Mouse (Mus musculus) T-helper 2 cell (primary cell): ENCODE results near the gene Umodl1.

ENCODE experiments used
- in situ Hi-C: fragments of 300-600 bp; cut with MboI, MseI; formaldehyde crosslinking; loops from one replicate; pipeline ENCODE4 v1.15.1; 2025; ENCODE audit warnings: high pct_unique_total_duplicates

Umodl1 gene

DNA sequence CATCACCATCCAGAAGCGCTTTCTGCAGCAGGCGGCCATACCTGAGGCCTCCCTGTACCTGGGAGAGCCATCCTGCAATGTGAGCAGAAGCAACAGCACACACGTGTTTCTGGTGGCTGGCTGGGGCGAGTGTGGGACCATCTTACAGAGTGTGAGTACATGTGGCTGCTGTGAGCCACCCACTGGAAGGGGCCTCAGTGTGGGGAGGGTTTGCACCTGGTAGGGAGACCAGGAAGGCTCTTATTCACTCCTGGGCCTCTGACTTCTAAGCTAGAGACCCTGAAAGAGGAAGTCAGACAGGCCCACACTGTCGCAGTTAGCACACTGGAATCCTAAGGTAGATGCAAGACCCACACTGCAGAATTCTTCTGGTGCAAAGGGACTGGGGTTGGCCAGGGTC, 41.9 kb downstream of the Umodl1 start:
- in situ Hi-C loops = no loop called here

DNA sequence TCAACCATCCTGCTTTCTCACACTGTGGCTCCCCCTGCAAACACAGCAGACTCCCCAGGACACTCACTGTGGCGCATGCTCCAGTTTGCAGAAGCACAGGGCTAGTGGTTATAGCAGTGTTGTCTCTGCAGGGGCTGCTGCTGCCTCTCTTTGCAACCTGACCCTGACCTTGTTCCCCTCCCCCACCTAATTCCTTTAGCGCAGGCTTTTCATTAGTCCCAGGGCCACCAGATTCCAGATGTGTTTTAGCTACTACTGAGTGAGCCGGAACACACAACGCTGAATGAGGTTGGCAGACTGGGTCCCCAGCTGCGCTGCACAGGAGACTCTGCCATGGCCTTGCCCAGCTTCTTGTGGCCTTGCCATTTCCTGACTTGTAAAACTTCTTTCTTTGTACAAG, 46.5 kb downstream of the Umodl1 start:
- in situ Hi-C loops = loop anchor here (10.0 kb wide), 1 partner anchor 1864 kb away; no protein-coding TSS in a partner anchor

DNA sequence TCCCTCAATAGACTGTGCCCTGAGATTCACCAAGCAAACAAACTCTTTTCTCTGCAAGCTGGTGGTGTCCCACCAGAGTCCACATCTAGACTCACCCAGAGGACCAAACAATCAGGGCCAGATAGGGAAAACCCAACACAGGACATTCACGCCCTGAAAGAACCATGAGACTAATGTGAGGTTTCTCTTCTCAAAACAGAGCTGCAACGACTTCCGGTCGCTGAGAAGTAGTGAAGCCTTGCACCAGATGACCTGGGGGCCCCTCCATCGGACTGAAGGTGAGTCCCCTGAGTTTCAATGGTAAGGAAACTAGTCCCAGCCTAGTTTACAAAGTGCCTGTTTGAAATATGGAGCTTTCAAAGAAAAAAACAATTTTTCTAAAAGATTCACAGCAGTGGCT, 48.2 kb downstream of the Umodl1 start:
- in situ Hi-C loops = loop anchor here (10.0 kb wide), 1 partner anchor 1862 kb away; no protein-coding TSS in a partner anchor

DNA sequence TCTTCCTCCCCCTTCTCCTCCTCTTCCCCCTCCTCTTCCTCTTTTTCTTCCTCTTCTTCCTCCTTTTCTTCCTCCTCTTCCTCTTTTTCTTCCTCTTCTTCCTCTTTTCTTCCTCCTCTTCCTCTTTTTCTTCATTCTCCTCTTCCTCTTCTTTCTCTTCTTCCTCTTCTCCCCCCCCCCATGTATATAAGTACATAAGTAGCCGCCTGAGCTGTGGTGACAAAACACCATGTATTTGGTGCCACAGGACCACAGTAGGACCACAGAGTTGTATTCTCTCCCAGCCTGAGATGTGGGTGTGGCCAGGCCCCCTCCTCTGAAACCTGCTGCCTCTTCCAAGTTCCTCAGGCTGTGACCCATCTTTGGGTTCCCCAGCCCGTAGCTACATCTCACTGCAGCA, 50.8 kb downstream of the Umodl1 start:
- in situ Hi-C loops = loop anchor here (10.0 kb wide), 1 partner anchor 1860 kb away; no protein-coding TSS in a partner anchor

DNA sequence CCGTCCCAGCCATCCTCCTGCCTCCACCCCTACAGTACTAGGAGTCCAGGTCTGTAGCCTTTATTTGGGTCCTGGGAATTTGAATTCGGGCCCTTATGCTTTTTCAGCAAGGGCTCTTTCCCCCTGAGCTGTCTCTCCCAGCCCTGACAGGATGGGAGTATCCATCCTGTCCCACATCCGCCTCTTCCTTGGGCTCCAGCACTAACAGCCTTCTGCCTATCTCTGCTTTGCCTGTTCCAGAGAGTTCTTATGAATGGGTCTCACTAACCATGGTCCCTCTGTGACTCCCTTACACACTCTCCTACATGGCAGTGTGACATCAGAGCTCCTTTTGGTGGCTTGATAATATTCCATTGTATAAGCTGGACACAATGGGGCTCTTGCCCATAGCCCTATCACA, 52.9 kb downstream of the Umodl1 start:
- in situ Hi-C loops = loop anchor here (10.0 kb wide), 1 partner anchor 1857 kb away; no protein-coding TSS in a partner anchor

GRCm38 (mm10) chr17:31008416-31008815, 54.0 kb downstream of the Umodl1 start:
- in situ Hi-C loops = loop anchor here (10.0 kb wide), 1 partner anchor 1856 kb away; no protein-coding TSS in a partner anchor

DNA sequence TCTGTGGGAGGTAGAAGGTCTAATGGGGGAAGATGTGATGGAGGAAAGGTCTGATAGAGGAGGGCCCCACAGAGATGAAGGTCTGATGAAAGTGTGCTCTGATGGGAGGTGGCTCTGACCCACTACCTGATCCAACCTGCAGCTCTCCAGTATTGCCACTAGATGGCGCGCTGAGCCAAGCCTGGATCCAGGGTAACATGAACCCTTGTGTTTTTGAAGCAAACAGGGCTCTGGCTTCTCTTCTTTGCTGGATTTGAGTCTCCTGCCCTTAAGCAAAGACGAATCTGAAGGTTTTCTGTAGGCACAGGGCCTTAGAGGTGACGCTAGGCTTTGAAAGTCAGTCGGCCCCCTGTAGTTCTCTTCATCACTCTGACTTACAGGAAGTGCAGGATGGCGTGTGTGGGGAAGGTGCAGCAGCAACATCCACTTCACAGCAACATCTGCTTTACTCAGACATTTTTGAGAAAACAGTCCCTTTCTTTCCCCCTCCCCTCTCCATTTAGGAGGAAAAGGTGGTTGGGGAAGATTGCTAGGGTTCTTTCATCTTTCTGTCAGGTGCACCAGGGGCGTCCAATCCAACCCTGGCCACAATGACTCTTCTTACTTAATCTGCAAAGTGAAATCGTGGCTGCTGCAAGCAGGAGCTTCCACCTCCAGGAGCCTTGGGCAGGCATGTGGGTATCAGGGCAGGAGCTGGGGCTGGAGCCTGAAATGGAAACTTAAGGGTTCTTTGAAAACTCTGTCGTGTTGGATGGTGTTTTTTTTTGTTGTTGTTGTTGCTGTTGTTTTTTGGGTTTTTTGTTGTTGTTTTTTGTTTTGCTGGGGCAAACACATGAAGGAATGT, 57.3 kb downstream of the Umodl1 start:
- in situ Hi-C loops = loop anchor here (5.0 kb wide), 1 partner anchor 106 kb away; no protein-coding TSS in a partner anchor

DNA sequence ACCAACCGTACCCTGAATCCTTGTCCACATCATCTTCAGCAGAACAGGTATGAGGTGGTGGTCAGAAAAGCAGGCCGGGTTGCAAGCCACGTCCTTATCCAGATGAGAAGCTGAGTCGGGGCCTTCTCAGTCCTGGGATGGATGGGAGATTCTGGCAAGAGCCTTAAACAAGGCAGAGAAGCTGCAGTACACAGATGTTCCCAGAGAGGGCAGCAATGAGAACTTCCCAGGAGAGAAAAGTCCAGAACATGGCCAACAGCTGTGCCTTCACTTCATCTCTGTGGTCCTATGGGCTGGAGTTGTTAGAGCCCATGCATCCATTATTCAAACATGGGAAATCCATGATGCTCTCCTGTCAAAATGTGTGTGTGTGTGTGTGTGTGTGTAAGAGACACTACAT, 63.8 kb downstream of the Umodl1 start:
- in situ Hi-C loops = no loop called here

- in situ Hi-C loops = no loop called here
Observed at GRCm38 (mm10) chr17:31019505-31019904, 65.1 kb downstream of the Umodl1 start.

GRCm38 (mm10) chr17:31020078-31020477, 65.6 kb downstream of the Umodl1 start:
- in situ Hi-C loops = no loop called here

DNA sequence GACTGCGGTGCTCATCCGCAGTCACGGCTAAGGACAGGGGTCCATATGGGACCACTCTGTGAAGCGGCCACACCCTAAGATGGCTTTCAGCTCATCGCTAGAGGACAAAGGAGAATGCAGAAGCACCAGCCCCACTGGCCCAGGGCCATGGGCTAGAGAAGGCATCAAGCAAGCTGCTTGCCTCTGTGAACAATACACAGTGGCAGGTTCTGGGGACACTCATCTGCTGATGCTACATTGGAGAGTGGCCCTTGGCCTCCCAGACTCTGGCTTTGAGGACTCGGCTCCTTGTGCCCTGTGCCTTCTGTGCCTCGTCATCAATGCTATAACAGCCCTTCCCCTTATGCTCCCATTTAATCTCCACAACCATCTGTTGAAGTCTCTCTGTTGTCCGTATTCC, 66.8 kb downstream of the Umodl1 start:
- in situ Hi-C loops = no loop called here

DNA sequence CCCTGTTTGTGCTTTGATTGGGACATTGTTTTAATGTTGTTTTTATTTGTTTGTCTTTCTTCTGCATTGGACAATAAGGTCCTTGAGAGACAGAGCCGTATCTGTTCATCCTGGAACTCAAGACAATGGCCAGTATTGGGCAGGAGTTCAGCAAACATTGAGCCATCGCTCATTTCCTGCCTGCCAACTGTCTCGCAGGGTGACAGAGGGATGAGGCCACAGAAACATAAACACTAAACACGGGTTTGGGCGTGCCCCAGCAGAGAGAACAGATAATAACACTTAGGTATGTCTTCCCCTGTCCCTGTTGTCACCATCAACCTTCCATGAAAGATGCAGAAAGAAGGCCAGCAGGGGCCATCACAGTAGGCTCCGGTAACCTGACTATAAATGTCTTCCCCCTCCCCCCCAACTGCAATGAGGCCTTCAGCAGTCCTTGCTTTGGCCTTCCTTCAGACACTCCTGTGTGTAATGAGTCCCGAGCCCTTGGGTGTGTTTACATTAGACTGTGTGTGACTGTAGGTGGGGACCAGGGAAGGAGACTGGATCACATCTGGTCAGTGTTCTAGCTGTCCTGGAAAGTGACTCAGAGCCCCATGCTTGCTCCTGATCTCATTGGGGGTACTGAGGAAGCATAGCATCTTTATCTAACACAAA, 69.8 kb downstream of the Umodl1 start:
- in situ Hi-C loops = no loop called here

DNA sequence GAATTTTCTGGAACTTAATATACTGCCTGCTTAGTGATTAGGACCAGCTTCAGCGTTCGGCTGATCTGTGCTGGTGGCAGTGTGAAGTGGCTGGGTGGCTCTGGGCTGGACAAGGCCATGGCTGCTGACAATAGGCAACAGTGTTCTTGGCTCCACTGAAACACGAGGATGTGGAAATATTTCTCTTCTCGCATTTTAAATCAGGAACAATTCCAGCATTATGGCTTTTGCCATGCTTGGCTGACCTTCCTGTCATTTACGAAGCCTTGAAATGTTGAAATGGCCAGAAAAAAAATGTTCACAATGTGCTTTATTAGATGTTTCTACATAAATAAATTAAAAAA, 70.3 kb downstream of the Umodl1 start:
- in situ Hi-C loops = no loop called here

DNA sequence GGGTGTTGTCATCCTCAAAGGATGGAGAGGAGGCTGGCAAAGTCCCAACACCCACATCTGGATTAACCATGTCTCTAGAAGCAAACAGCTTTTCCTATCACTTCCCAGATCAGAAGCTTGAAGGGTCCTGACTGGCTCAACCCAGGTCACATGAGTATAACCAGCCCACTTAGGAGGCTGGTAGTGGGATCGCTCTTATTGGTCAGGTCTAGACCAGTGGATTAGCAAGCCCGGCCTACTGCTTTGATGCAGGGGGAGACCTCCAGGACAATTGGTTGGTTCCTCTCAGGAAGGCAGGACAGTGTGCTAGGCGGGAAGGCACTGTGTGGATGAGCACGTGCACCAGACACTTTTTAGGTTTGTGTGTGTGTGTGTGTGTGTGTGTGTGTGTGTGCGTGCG, 72.5 kb downstream of the Umodl1 start:
- in situ Hi-C loops = no loop called here

DNA sequence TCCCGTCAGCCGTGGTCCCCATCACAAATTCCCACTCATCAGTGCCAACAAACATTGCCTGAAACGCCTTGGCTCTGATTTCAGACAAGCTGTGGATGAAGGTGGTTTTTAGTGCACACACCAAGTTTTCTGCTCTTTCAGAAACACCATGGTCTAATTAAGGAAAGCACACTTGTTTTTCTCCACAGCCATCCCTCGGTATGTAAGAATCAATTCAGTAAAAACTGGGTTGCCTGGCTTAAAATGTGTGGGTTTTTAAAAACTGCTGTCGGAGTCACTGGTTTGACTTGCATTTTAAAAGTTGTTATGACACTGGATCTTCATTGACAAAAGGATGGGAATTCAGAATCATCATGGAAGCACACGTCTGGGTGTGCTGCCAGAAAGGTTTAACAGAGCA, 73.3 kb downstream of the Umodl1 start:
- in situ Hi-C loops = no loop called here

- in situ Hi-C loops = no loop called here
Observed at GRCm38 (mm10) chr17:31028821-31029370, 74.5 kb downstream of the Umodl1 start.

DNA sequence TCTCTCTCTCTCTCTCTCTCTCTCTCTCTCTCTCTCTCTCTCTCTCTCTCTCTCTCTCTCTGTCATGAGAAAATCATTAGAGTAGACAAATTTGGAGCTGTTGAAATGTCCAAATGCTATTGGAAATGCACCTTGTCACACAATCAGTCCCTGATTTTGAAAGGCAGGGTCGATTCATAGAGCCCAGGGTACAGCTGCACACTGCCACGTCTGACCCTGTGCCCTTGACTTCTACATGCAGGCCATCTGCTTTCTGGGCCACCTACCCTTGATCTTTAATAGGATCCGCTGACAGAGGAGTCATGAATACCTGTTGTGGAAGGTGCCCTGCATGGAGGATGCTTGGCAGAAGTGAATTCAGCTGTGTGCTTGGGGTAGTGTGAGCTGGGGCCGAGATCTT, 75.0 kb downstream of the Umodl1 start:
- in situ Hi-C loops = no loop called here

- in situ Hi-C loops = no loop called here
Observed at GRCm38 (mm10) chr17:31032341-31032740, 77.9 kb downstream of the Umodl1 start.

- in situ Hi-C loops = no loop called here
Observed at GRCm38 (mm10) chr17:31033251-31033650, 78.8 kb downstream of the Umodl1 start.

GRCm38 (mm10) chr17:31034165-31034564, 79.7 kb downstream of the Umodl1 start:
- in situ Hi-C loops = no loop called here

DNA sequence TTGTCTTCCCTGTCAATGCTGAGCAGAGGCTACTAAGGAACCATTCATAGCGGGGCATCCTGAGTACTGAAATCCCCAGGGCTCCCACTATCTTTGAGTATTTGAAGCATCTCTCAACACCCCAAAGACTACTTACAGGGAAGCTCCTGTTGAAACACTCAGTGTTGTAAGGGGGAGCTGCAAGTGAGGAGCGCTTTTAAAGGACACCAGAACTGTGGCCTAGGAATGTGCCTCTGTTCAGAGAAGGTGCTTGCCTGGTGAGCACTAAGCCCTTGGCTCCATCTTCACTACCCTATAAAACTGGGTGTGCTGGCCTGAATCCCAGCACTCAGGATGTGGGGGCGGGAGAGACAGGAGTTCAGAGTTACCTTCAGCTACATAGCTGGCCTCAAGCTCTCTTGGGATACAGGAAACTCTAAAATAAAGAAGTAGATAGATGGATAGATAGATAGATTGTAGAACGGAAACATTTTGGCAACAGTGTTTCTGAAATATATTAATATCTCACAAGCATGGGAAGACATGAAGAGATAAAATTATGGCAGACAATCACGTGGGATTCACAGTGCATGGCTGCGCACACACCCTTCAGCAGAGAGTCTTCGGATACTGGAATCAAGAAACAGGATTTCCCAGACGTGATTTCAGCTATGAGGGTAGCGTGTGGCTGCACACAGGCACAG, 80.4 kb downstream of the Umodl1 start:
- in situ Hi-C loops = no loop called here
